Mouse (Mus musculus) lung, adult 2 months (tissue): Measurements from ENCODE around the gene Rps16.

Experiments used
- CTCF ChIP-seq: fragments of 200-500 bp; IDR thresholded peaks from 2 replicates; pipeline ENCODE4 v1.5.1; 2011; ENCODE audit warnings: mild to moderate bottlenecking, low read length, control low read depth; ENCODE audit not compliant: insufficient read depth
- POLR2A ChIP-seq: fragments of 200-500 bp; IDR thresholded peaks from 2 replicates; pipeline ENCODE4 v1.6.1; 2011; ENCODE audit warnings: low read depth, mild to moderate bottlenecking, control low read depth, low read length, borderline replicate concordance; ENCODE audit errors: extremely low read depth

DNA sequence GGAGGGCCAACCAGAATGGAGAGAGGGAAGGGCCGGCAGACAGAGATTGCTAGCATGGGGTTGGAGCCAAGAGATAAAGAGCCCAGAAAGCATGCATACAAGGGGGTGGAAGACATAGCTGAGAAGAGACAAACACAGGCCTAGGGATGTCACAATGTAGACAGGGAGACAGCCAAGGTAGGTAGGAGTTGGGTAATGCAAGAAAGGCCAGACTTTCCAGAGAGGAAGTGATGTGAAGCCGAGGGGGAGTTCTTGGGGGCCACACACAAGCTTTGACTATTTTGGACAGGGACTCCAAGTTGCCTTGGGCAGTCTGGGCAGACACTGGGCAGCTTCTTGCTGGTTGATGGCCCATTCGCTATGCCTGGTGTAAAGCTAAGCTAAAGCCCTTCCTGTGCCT, 51.5 kb downstream of the Rps16 start:
- TF ChIP-seq POLR2A (no peak), CTCF (no peak)
